Mouse (Mus musculus) CH12.LX (cell line): ENCODE results near the gene Lpar1. TPM values are rescaled to one million over a fixed set of nuclear protein-coding genes. Genes with fewer than 3 reads are reported as not detected.

Experiments used
- DNase-seq: peaks from one replicate; pipeline ENCODE4 v3.0.0-alpha.2; 2013; ENCODE audit errors: extremely low read depth
- H3K27ac ChIP-seq: 2 replicates; pipeline ENCODE4 v1.5.1; 2012; ENCODE audit warnings: low read depth, mild to moderate bottlenecking, control low read depth, moderate library complexity; ENCODE audit not compliant: insufficient read depth
- H3K27me3 ChIP-seq: replicated peaks from 2 replicates; pipeline ENCODE3; 2012; ENCODE audit warnings: inconsistent platforms
- H3K36me3 ChIP-seq, 2 experiments: replicated peaks in 1 of 2; 2 replicates each; pipeline versions ENCODE3 to v1.6.1; 2012; ENCODE audit warnings: inconsistent platforms in 1 of 2, low read length in 1 of 2, mild to moderate bottlenecking in 1 of 2, mixed read lengths in 1 of 2, moderate library complexity in 1 of 2; ENCODE audit not compliant: control insufficient read depth in 1 of 2, insufficient read depth in 1 of 2
- H3K4me1 ChIP-seq, 2 experiments: 2 replicates each; pipeline ENCODE4 v1.6.1; 2012; ENCODE audit warnings: inconsistent platforms in 1 of 2, moderate library complexity in 1 of 2; ENCODE audit not compliant: insufficient read depth in 2 of 2, control insufficient read depth in 1 of 2
- H3K4me2 ChIP-seq: 2 replicates; pipeline ENCODE4 v1.6.1; 2012; ENCODE audit warnings: low read depth, mild to moderate bottlenecking, control low read depth; ENCODE audit not compliant: poor library complexity, insufficient read depth, severe bottlenecking
- H3K4me3 ChIP-seq, 3 experiments: fragments of 150-350 bp in 1 of 3; sonication (generic) in 1 of 3; replicated peaks in 1 of 3; 2 replicates each; pipeline versions ENCODE3 to v1.5.1; 2011 to 2012; ENCODE audit warnings: low read depth in 2 of 3, low read length in 2 of 3, mild to moderate bottlenecking in 2 of 3, moderate library complexity in 2 of 3, control low read depth in 1 of 3, improper control_type of control experiment in 1 of 3, inconsistent platforms in 1 of 3, mixed read lengths in 1 of 3; ENCODE audit not compliant: poor library complexity in 1 of 3
- H3K79me2 ChIP-seq: replicated peaks from 2 replicates; pipeline ENCODE4 v1.6.1; 2012; ENCODE audit warnings: mild to moderate bottlenecking, moderate library complexity; ENCODE audit not compliant: control insufficient read depth, poor library complexity, insufficient read depth, severe bottlenecking; ENCODE audit errors: extremely low read depth
- H3K9ac ChIP-seq: 2 replicates; pipeline ENCODE4 v1.6.1; 2012; ENCODE audit warnings: low read depth, mild to moderate bottlenecking, control low read depth, moderate library complexity; ENCODE audit not compliant: insufficient read depth
- H3K9me3 ChIP-seq: replicated peaks from 2 replicates; pipeline ENCODE3; 2012; ENCODE audit warnings: low read length, inconsistent platforms, mixed read lengths
- BHLHE40 ChIP-seq: IDR thresholded peaks from 2 replicates; pipeline ENCODE4 v1.6.1; 2011; ENCODE audit warnings: mild to moderate bottlenecking, low read depth, low read length, improper control_type of control experiment
- CHD1 ChIP-seq: IDR thresholded peaks from 2 replicates; pipeline ENCODE4 v1.6.1; 2012; ENCODE audit warnings: low read depth, low read length, improper control_type of control experiment, inconsistent platforms
- CHD2 ChIP-seq: IDR thresholded peaks from 2 replicates; pipeline ENCODE4 v1.6.1; 2011; ENCODE audit warnings: low read length, improper control_type of control experiment
- CTCF ChIP-seq, 2 experiments: IDR thresholded peaks in 1 of 2; conservative IDR thresholded peaks in 1 of 2; 2 replicates each; pipeline ENCODE4 v1.5.1; 2011 to 2012; ENCODE audit warnings: low read depth in 2 of 2, low read length in 2 of 2, improper control_type of control experiment in 1 of 2, inconsistent platforms in 1 of 2, mild to moderate bottlenecking in 1 of 2, moderate library complexity in 1 of 2
- ELF1 ChIP-seq: IDR thresholded peaks from 2 replicates; pipeline ENCODE4 v1.6.1; 2014; ENCODE audit warnings: low read depth, mild to moderate bottlenecking, inconsistent platforms, low read length, improper control_type of control experiment
- EP300 ChIP-seq: IDR thresholded peaks from 2 replicates; pipeline ENCODE4 v1.6.1; 2011; ENCODE audit warnings: low read length, improper control_type of control experiment
- ETS1 ChIP-seq: conservative IDR thresholded peaks from 2 replicates; pipeline ENCODE4 v1.6.1; 2012; ENCODE audit warnings: low read depth, mild to moderate bottlenecking, inconsistent platforms, low read length, improper control_type of control experiment, moderate library complexity
- HCFC1 ChIP-seq: IDR thresholded peaks from 2 replicates; pipeline ENCODE4 v1.6.1; 2012; ENCODE audit warnings: low read depth, mild to moderate bottlenecking, inconsistent platforms, low read length, improper control_type of control experiment
- IRF4 ChIP-seq: IDR thresholded peaks from 2 replicates; pipeline ENCODE4 v1.6.1; 2014; ENCODE audit warnings: low read depth, mild to moderate bottlenecking, inconsistent platforms, low read length, improper control_type of control experiment
- JUN ChIP-seq: IDR thresholded peaks from 2 replicates; pipeline ENCODE4 v1.6.1; 2011; ENCODE audit warnings: low read depth, mild to moderate bottlenecking, low read length, improper control_type of control experiment, moderate library complexity; ENCODE audit not compliant: insufficient read depth
- JUND ChIP-seq: conservative IDR thresholded peaks from 2 replicates; pipeline ENCODE4 v1.6.1; 2011; ENCODE audit warnings: low read depth, low read length, improper control_type of control experiment
- MAFK ChIP-seq: IDR thresholded peaks from 2 replicates; pipeline ENCODE4 v1.6.1; 2011; ENCODE audit warnings: low read length, improper control_type of control experiment; ENCODE audit not compliant: insufficient replicate concordance
- MAZ ChIP-seq: IDR thresholded peaks from 2 replicates; pipeline ENCODE4 v1.6.1; 2012; ENCODE audit warnings: low read depth, mild to moderate bottlenecking, inconsistent platforms, low read length, improper control_type of control experiment, moderate library complexity
- MEF2A ChIP-seq: IDR thresholded peaks from 2 replicates; pipeline ENCODE4 v1.6.1; 2014; ENCODE audit warnings: low read depth, mild to moderate bottlenecking, inconsistent platforms, low read length, improper control_type of control experiment, borderline replicate concordance
- MXI1 ChIP-seq: IDR thresholded peaks from 2 replicates; pipeline ENCODE4 v1.6.1; 2011; ENCODE audit warnings: mild to moderate bottlenecking, low read depth, low read length, improper control_type of control experiment
- MYC ChIP-seq: IDR thresholded peaks from 2 replicates; pipeline ENCODE4 v1.6.1; 2011; ENCODE audit warnings: low read depth, mild to moderate bottlenecking, improper control_type of control experiment, low read length
- NRF1 ChIP-seq: IDR thresholded peaks from 2 replicates; pipeline ENCODE4 v1.6.1; 2014; ENCODE audit warnings: low read depth, mild to moderate bottlenecking, inconsistent platforms, low read length, improper control_type of control experiment, moderate library complexity
- PAX5 ChIP-seq: IDR thresholded peaks from 2 replicates; pipeline ENCODE4 v1.6.1; 2012; ENCODE audit warnings: low read length, inconsistent platforms, mixed read lengths
- POLR2AphosphoS2 ChIP-seq: IDR thresholded peaks from 2 replicates; pipeline ENCODE4 v1.6.1; 2011; ENCODE audit warnings: low read depth, low read length, improper control_type of control experiment
- RAD21 ChIP-seq: IDR thresholded peaks from 2 replicates; pipeline ENCODE4 v1.6.1; 2011; ENCODE audit warnings: low read depth, mild to moderate bottlenecking, low read length, improper control_type of control experiment, moderate library complexity
- RCOR1 ChIP-seq: conservative IDR thresholded peaks from 2 replicates; pipeline ENCODE4 v1.6.1; 2012; ENCODE audit warnings: low read depth, mild to moderate bottlenecking, inconsistent platforms, low read length, improper control_type of control experiment
- SMC3 ChIP-seq: IDR thresholded peaks from 2 replicates; pipeline ENCODE4 v1.6.1; 2011; ENCODE audit warnings: low read depth, low read length, improper control_type of control experiment
- TBP ChIP-seq: conservative IDR thresholded peaks from 2 replicates; pipeline ENCODE4 v1.6.1; 2011; ENCODE audit warnings: low read depth, low read length, improper control_type of control experiment
- USF1 ChIP-seq: IDR thresholded peaks from 2 replicates; pipeline ENCODE4 v1.6.1; 2014; ENCODE audit warnings: low read depth, mild to moderate bottlenecking, inconsistent platforms, low read length, improper control_type of control experiment
- USF2 ChIP-seq: conservative IDR thresholded peaks from 2 replicates; pipeline ENCODE4 v1.6.1; 2011; ENCODE audit warnings: low read depth, low read length, improper control_type of control experiment
- ZC3H11A ChIP-seq: IDR thresholded peaks from 2 replicates; pipeline ENCODE4 v1.6.1; 2012; ENCODE audit warnings: low read depth, mild to moderate bottlenecking, inconsistent platforms, low read length, improper control_type of control experiment
- ZKSCAN1 ChIP-seq: IDR thresholded peaks from 2 replicates; pipeline ENCODE4 v1.6.1; 2012; ENCODE audit warnings: low read depth, inconsistent platforms, low read length, improper control_type of control experiment, borderline replicate concordance
- ZMIZ1 ChIP-seq: IDR thresholded peaks from 2 replicates; pipeline ENCODE4 v1.6.1; 2012; ENCODE audit warnings: low read depth, mild to moderate bottlenecking, inconsistent platforms, low read length, improper control_type of control experiment
- dilution Hi-C: fragments of 300-500 bp; cut with MboI; formaldehyde crosslinking; loops from 2 replicates; pipeline ENCODE4 v1.14.3; 2020; ENCODE audit warnings: low sequenced_read_pairs; ENCODE audit not compliant: extremely low pct_unique_long_range_greater_than_20kb, extremely low pct_ligation_motif_present
- in situ Hi-C: fragments of 300-500 bp; cut with MboI; formaldehyde crosslinking; loops from 3 replicates; pipeline ENCODE4 v1.14.3; 2019; ENCODE audit warnings: low sequenced_read_pairs, low pct_ligation_motif_present, low pct_unique_long_range_greater_than_20kb, mixed read lengths
- polyA plus RNA-seq: library from polyadenylated mRNA; unstranded; fragments of >175 nt; gene quantifications from 2 replicates; pipeline ENCODE4 v1.2.1, GENCODE M21; 2012; ENCODE audit warnings: low read depth; ENCODE audit not compliant: insufficient read length
- total RNA-seq, 2 experiments: library from RNA; depleted of rRNA; stranded (reverse); fragments of 300-350 nt in 1 of 2; fragments of >200 nt in 1 of 2; gene quantifications; 2 replicates each; pipeline ENCODE4 v1.2.3; 2012 to 2014

Gene Lpar1
- total and polyA plus RNA-seq, 3 experiments: 0.04 TPM; not detected in 2

- Histone ChIP-seq H3K79me2 (no peaks in the 10 kb centered on the region), H3K4me2 (no peak overlapping the region), H3K9me3 (no peaks in the 10 kb centered on the region), H3K9ac (no peak overlapping the region), H3K4me3 (no peak overlapping the region), H3K36me3 (no peaks in the 10 kb centered on the region), H3K27me3 (no peaks in the 10 kb centered on the region), H3K4me1 (no peaks in the 10 kb centered on the region; a peak in 1 of 4 replicates), H3K27ac (no peak overlapping the region)
- no peak for DNase-seq
- in situ Hi-C loops (no loop called here), dilution Hi-C loops (no loop called here)
- TF ChIP-seq RCOR1 (no peak), CHD1 (no peak), JUND (no peak), MAFK (no peak), MXI1 (no peak), ZMIZ1 (no peak), JUN (no peak), BHLHE40 (no peak), EP300 (no peak), ZKSCAN1 (no peak), USF1 (no peak), USF2 (no peak), ETS1 (no peak)
These were observed 25.8 kb downstream of the Lpar1 start for GRCm38 (mm10) chr4:58527852-58528251.

GRCm38 (mm10) chr4:58521137-58521536, 32.6 kb downstream of the Lpar1 start:
- no peaks in the 10 kb centered on the region for H3K36me3 ChIP-seq
- no peak overlapping the region for H3K4me2 ChIP-seq
- H3K79me2 ChIP-seq: no peaks in the 10 kb centered on the region
- dilution Hi-C loops: no loop called here
- H3K4me3 ChIP-seq: no peak overlapping the region
- no peaks in the 10 kb centered on the region for H3K4me1 ChIP-seq
- no peaks in the 10 kb centered on the region for H3K9me3 ChIP-seq
- no peak for TF ChIP-seq ZC3H11A
- no peak for TF ChIP-seq BHLHE40
- TF ChIP-seq CHD2: no peak
- TF ChIP-seq MXI1: no peak
- TF ChIP-seq HCFC1: no peak
- TF ChIP-seq MAZ: no peak
- no peak for TF ChIP-seq TBP
- no peak for TF ChIP-seq PAX5
- TF ChIP-seq MEF2A: no peak
- no peak for TF ChIP-seq RAD21
- no peak for TF ChIP-seq IRF4
- TF ChIP-seq POLR2AphosphoS2: no peak
- TF ChIP-seq NRF1: no peak
- TF ChIP-seq ELF1: no peak
- no peak for TF ChIP-seq CTCF (conservative IDR thresholded peaks at IDR 0.05 in 1 of 2, IDR thresholded peaks at IDR 0.05 in 1 of 2; ENCODE audit: low read depth in 2 of 2, low read length in 2 of 2)
- TF ChIP-seq MYC: no peak
- no peak for TF ChIP-seq MAFK
- no peak for TF ChIP-seq EP300
- TF ChIP-seq SMC3: no peak
- DNase-seq: no peak
- H3K27me3 ChIP-seq: no peaks in the 10 kb centered on the region
- no peak overlapping the region for H3K9ac ChIP-seq
- in situ Hi-C loops: no loop called here
- no peak overlapping the region for H3K27ac ChIP-seq
